Mouse (Mus musculus) left cerebral cortex, postnatal 25 days (tissue): ENCODE data around the gene Osbpl9. TPM values are rescaled to one million over a fixed set of nuclear protein-coding genes. Genes with fewer than 3 reads are reported as not detected.

ENCODE experiments used
- DNase-seq, 2 experiments: peaks; one replicate each; pipeline ENCODE4 v3.0.0; 2022; ENCODE audit warnings: low spot score in 2 of 2, mixed read lengths in 1 of 2
- intact Hi-C: fragments of 180-260 bp; cut with DNase I; formaldehyde crosslinking; loops from one replicate; pipeline ENCODE4 v1.15.1; 2025
- total RNA-seq, 2 experiments: library from RNA; stranded (reverse); gene quantifications; 2 replicates each; pipeline ENCODE4 v1.2.3; 2021

The Osbpl9 gene
- total RNA-seq, 2 experiments from 2014 or later, result 44.5 to 59.2 TPM

DNA sequence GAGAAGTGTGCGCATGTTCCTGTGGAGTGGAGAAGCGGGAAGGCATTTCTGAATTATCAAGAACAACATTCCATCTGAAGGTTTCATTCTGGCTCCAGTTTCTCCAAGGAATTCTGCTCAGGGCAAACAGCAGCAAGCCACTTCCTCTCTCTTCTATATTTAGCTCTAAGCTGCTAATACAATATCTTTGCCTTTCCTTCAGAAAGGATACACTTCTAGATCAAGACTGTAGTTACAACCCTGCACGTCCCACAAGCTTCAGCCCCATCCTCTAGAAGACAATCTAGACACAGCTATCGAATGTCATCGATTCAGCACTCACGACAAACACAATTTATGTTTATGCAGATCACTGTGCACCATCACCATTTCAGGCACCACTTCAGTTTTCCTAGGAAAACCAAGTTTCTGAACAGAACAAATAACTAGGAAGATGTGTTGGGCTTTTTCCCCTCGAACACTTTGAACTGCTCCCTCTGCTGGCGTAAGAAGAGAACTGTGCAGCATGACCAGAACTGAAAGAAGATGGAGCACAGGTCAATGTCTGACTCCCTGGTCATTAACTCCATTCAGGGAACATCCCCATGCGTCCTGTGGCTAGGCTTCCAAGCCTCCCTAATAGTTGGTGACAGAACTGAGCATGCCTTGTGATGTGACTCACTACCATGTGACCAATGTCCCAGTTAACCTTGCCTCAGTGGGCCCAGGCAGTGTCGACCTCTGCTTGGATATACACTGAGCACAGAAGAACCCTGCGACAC is 54.6 kb downstream of the Osbpl9 start:
- intact Hi-C loops, result no loop called here
- peak; percentile 38 to 55 for DNase-seq

DNA sequence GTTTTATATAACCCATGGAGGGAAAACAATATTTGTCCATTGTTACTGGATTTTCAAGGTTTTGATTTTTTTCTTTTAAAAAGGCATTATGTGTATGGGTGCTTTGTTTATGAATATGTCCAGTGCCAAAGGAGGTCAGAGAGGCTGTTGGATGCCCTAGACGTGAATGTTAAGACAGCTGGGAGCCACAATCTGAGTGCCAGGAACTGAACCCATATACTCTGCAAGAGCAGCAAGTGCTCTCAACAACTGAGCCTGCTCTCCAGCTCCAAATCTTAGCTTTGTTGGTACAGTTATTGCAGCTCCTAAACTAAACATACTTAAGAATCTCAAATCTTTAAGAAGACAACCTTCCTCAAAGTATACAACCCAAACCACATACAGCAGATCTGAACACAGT is 59.0 kb downstream of the Osbpl9 start:
- intact Hi-C loops, result no loop called here
- DNase-seq, result no peak

DNA sequence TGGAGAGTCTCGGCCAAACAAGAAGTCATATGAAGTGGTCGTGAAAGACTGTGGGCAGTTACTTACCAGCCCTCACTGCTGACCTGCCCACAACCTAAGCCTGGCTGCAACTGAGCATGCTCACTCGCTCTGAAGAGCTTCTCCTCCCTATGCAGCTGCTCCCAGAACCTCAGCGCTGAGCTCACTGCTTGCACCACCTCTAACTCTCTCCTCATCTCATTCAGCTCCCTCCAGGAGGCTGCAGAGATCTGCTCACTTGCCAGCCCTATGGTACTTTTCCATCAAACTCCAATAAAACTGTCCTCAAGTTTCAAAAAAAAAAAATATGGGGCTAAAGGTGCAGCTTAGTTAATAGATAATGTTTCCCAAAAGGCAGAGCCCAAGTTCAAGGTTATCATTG is 63.5 kb downstream of the Osbpl9 start:
- DNase-seq, result no peak
- intact Hi-C loops, result no loop called here

DNA sequence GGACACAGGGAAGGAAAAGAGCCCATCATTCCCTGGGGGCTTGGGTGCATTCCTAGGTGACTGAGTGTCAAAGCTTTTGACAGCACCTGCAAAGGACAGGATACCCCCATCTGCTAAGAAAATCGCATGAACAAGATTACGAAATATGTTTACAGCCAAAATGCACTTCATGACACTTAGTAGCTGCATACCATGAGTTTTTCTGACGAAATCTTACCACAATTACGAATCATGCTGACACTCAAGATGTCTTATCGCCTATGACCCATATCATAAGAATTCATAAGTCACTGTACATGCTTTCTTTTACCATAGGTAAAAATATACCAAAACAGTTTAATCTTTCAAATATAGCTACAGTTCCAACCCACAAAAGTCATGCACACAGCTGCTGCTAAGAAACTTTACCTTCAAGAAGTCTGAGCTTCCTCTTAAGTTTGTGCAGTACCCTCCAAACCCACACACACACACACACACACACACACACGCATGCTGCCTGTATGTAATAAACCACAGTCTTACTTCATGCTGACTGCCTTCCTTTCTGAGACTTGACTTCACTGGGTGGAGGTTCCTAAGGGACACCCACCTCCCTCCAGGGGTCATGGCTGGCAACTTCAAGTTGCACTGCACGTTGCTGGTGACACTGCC is 65.5 kb downstream of the Osbpl9 start:
- intact Hi-C loops, result no loop called here
- no peak for DNase-seq

DNA sequence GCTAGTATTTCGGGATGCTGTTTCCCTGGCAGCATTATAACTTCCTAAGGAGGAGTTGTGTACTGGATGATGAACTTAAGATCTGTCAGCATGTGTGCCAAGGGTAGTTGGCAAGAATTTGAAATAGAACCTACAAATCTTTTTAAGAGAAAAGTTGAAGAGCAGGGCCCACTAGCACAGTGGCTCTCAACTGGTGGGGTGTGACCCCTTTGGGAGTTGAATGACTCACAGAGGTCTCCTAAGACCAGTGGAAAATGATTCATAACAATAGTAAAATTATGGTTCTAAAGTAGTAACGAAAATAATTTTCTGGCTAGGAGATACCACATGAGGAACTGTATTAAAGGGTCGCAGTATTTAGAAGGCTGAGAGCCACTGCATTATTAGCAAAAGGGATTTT is 67.1 kb downstream of the Osbpl9 start:
- intact Hi-C loops, result no loop called here
- no peak for DNase-seq

DNA sequence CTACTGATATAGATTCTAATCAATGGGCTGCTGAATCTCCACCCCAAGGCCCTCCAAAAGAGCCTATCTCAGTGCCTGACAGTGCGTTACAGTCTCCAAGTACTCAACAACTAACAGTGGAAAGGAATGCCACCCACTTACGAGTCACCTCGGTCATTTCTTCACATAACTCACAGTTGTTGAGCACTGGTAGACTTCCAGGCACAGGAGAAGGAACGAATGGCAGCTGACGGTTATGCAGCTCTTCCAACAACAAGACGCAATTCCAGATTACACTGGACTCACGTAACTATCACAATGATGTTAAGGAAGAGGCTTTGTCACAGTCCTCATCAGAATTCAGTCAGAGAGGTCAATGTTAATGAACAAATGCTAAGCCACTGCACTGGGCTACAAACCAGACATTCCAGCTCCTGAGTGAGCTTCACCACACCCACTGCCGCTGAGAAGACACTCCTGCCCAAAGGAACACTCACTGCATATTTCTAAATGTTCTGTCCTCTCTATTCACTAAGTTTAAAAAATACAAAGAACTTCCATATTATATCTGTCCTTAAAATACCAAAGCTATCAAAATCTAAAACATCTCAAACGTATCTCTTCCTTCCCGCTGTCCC is 70.7 kb downstream of the Osbpl9 start:
- no peak for DNase-seq
- intact Hi-C loops, result no loop called here

DNA sequence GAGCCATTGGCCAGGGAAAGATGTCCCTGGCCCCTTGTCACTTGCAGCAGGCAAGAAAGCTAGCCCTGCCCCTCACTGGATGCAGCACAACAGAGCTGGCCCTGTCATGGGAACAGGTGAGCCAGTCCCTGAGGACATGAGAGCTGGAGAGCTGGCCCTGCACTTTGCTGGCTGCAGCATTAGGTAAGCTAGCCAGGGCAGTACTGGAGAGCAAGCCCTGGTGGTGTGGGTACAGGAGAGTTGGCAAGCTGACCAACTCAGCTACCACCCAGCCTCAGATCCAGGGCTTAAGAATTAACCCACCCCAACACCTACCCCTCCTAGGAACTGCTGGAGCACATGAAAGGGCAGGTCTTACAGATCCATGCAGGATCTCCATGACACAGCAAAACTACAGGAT is 73.1 kb downstream of the Osbpl9 start:
- intact Hi-C loops, result no loop called here
- no peak for DNase-seq

DNA sequence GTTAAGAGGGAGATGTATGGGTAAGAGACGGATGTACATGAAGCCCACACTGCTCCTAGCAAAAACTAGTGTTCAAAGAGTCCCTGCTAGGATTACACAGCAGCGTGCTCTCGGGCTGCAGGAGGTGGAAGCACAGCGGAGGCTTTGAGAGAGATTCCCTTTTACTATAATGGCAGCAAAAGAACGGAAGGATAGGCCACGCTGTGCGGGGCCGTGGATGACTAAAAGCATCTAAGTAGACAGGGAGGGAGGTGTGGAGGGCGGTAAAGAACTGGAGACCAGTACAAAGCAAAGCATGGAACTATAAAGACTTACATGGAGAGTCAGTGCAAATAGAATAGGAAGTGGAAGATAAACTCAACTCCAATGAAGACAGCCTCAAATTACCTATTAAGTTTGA is 74.1 kb downstream of the Osbpl9 start:
- intact Hi-C loops, result no loop called here

DNA sequence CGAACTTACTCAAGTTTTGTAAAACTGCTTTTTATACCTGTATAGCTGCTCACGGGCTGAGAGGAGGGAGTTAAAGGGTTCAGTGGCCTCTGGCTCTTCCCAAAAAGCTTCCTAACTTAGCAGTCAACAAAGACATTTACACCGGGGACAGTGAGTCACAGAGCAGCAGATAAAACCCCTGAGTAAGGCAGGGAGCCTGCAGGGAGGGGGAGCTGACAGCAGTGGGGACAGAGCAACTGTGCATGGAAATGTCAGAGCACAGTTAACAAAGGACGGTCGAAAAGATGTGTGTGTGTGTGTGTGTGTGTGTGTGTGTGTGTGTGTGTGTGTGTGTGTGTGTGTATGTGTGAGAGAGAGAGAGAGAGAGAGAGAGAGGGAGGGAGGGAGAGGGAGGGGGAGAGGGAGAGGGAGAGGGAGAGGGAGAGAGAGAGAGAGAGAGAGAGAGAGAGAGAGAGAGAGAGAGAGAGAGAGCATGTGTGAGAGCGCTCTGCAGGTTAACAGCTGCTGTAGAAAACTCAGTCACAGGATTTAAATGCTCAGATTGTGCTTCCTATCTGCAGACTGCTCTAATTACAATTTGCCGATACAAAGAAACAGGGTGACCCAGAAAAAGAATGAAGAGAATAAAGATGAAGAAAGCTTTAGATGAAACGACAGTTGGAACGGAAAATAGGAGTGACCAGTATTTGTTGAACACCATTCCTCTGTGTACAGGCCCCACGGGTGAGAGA is 75.1 kb downstream of the Osbpl9 start:
- no peak for DNase-seq
- intact Hi-C loops, result no loop called here

More for the DNA sequence above, 74.1 kb downstream of the Osbpl9 start:
- no peak for DNase-seq

DNA sequence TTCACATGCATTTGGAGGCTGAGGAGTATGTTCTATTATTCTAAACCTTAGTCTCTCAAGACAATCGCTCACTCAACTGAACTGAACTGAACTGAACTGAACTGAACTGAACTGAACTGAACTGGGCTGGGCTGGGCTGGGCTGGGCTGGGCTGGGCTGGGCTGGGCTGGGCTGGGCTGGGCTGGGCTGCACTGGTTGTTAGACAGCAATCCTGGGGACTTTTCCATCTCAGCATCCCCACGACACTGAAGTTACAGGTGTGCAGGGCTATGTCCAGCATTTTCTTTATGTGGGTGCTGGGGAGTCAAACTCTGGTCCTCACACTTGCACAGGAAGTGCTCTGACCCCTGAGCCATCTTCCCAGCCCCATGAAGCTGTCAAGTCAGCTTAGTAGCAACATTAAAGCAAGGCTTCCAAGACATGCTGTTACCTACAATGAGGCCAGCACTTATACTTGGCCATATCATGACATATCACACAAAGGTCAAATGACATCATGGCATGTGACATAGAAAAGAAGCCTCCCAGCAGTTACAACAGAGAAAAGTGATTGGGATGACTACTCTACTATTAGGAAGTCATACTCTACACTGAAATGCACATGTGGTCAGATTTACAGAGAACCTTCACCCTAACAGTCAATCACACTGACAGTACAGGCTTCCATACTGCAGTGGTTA is 76.2 kb downstream of the Osbpl9 start:
- intact Hi-C loops, result no loop called here
- DNase-seq, result no peak

DNA sequence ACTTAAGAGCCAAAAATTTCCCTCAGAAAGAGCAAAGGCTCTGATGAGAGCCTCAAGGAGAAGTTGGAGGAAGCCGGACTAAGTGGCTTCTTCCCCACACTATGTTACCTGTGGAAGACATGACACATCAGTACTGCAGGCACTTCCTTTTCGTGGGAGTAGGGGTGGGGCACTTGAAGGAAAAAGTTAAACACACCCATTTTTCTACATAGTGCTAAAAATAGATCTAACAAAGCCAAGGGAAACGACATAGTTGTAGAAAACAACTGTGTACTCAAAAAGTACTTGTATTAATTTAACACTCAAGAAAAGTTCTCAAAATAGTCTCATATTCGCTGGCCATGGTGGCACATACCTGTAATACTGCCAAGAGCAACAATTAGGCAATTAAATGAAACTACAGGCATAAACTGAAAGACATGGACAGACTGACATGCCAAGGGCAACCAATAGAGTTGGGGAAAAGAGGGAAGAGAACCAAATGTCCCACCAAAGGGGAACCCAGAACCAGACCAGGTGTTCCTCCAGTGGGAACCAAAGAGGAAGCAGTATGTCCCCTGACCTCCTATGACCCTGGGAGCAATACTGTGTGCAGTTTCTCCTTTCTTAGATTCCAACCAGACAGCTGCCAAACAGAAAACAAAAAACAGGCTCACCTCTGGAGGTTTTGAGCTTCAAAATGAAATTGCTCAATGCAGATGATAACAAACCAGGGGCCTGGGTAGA is 79.1 kb downstream of the Osbpl9 start:
- no peak for DNase-seq
- intact Hi-C loops, result no loop called here

DNA sequence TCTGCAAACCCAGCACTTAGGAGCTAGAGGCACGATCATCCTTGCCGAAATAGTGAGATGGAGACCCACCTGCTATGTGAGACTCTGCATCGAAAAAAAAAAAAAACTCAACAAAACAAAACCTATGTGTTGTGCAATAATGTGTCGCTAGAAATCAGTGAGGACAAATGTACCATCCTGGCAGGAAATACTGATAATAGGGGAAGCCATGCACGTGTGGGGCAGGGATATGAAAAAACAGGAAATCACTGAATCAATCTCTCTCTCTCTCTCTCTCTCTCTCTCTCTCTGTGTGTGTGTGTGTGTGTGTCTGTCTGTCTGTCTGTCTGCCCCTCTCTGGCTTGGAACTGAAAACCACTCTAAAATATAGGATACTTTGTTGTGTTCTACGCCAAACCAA is 81.3 kb downstream of the Osbpl9 start:
- intact Hi-C loops, result no loop called here
- no peak for DNase-seq

DNA sequence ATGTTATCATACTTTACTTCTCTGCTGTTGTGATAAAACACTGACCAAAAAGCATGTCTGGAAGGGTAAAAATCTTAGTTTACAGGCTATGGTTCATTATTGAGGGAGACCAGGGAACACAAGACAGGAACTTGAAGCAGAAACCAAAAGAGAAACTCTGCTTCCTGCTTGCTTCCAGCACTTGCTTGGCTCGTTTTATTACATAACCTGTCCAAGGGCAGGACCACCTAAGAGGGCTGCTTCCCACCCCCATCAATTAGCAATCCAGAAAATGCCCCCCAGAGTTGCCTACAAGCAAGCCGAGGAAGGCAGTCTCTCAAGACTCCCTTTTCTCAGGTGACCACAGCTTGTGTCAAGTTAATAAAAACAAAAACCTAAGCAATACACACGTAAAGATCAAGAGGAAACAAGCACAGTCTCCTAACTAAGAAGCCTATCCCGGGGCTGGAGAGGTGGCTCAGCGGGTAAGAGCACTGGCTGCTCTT is 82.4 kb downstream of the Osbpl9 start:
- no peak for DNase-seq
- intact Hi-C loops, result loop anchor here (1.0 kb wide), 1 partner anchor 42 kb away; no protein-coding TSS in a partner anchor

DNA sequence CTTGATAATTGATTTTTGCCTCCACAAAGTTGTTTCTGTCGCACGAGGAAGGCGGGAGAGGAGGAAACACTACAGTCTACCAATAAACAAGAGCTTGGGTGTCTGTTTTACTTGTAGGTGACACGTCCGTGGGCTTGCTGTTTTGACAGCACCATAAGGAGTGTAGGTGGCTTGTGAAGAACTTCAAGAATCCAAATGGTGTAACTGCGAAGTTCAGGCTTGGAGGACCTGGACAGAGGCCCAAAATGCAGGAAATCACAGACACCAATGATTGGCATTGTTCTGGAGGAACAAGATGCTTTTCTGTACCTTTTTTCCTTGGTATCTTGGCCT is 83.8 kb downstream of the Osbpl9 start:
- DNase-seq, result peak; percentile 69 to 91
- intact Hi-C loops, result no loop called here

DNA sequence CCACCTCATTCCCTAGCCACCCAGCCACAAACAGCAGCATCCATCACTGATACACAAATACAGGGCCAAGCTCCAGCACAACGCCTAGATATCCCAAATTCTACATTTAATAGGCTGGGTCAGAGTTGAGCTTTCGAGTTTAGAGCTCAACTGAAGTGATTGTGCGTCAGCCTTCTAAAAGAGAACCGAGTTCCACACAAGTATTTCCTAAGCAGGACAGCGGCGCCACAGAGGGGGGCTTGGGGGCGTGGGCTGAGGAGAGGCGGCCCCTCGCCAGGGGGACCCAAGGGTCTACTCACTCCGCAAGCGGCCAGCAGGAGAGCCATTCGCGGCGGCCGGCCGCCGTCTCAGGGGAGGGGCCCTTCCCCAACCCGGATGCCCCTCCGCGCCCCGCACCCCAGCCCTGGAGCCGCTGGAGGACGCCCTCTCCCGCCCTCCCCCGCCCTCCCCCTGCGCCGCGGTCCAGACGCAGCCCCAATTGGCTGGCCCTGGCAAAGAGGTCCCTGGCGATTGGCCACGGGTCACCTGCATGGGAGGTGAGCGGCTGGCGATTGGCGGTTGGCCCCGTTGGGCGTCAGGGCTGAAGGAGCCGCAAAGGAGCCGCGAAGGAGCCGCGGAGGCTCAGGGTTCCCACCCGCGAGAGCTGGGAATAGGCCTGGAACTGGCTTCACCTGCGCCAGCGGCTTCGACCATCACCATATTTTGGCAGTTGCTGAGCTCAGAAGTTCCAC is 84.3 kb downstream of the Osbpl9 start:
- DNase-seq, result peak; percentile 71 to 72
- intact Hi-C loops, result no loop called here

DNA sequence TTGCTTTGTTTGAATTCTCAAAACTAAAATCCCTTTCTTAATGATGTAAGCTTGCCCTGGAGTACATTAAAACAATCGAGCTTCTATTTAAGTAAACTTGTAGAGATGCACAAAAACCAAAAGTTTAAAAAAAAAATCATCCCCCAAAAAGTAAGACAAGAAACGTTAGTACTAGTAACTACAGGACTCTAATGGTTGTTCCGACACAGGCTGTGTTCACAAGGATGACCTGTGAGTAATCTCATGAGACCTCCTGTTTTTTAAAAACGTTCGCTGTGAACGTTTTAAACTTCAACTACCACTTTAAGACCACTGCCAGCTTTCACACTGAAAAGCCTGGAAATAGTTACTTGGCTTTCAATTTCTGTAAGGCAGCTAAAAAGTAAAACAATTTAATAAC is 85.1 kb downstream of the Osbpl9 start:
- DNase-seq, result no peak
- intact Hi-C loops, result no loop called here

DNA sequence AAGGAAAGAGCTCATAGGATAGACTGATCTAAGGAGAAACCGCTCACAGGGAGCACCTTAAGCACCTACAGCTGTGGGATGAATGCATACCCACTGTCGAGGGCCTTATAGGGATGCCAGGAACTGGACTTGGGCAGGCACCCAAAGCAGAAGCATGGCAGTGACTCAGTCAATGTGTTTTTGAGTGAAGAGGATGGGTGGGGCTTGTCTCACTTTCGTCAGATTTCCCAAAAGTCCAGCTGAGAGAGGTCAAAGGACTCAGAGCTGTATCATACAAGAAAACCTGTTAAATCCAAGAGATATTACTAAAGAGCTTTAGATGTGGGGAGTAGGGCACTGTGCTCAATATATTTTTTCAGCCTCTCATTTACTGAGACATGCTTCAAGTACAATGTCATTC is 85.6 kb downstream of the Osbpl9 start:
- no peak for DNase-seq

DNA sequence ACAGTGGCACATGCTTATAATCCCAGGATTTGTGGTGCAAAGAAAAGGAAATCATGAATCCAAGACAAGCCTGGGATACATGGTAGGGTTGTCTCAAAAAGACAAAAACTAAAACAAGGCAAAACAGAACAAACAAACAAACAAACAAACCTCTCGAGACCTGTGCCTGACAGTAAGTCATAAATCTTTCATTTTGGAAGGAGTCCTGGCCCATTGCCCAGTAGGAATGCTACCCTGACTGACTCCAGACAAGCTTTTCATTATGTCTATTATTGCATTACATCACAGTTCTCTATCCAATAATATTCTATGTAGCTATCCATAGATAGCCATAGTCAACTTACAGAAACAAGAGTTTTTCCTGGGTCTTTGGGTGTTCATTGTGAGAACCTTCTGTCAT is 86.3 kb downstream of the Osbpl9 start:
- no peak for DNase-seq
- intact Hi-C loops, result no loop called here

More for the DNA sequence above, 85.6 kb downstream of the Osbpl9 start:
- intact Hi-C loops, result no loop called here
